ENCODE assay signal across 1 mouse cellular context in the genomic region with DNA sequence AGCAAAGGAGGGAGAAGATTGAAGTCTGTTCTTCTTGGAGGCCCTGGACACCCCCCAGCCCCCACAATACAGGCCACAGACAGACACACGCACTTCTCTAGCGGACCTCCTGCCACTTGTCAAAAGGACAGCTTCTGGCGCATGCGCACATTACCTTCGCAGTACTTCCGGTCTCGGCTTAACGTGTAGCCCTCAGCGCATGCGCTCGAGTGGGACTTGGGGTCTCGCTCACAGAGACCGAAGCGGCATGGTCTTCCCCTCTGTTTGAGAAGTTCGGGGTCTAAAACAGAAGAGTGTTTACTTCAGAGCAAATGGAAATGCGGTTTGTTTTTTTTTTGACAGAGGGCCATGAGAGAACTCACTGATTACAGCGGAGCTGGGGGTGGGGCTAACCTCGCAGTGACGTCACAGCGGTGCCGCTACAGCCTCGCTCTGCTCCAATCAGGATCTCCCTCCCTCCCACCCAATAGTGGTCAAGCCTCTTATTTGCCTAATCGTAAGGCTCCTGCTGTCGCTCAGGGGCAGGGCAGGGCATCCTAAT.
TF ChIP-seq lines count a peak whose summit lies in the region.

No protein-coding gene starts in this region.

TF ChIP-seq in CH12.LX, 34 proteins besides CTCF, POLR2A, EP300 and RAD21 (continued from another document):
- TF ChIP-seq NRF1 (IDR thresholded peaks at IDR 0.05; ENCODE audit: low read depth, low read length) (peak; percentile 100), SMC3 (IDR thresholded peaks at IDR 0.05; ENCODE audit: low read depth, low read length) (no peak), PAX5 (IDR thresholded peaks at IDR 0.05; ENCODE audit: low read length) (no peak), IRF4 (IDR thresholded peaks at IDR 0.05; ENCODE audit: low read depth, low read length) (0 out of 2 replicates have a peak, but pooled peaks have one; percentile 28), JUN (IDR thresholded peaks at IDR 0.05; ENCODE audit: insufficient read depth, low read depth, low read length) (no peak), CHD1 (IDR thresholded peaks at IDR 0.05; ENCODE audit: low read depth, low read length) (no peak), E2F4 (IDR thresholded peaks at IDR 0.05; ENCODE audit: insufficient replicate concordance, low read depth, low read length) (no peak), BHLHE40 (IDR thresholded peaks at IDR 0.05; ENCODE audit: low read depth, low read length) (no peak), NELFE (IDR thresholded peaks at IDR 0.05; ENCODE audit: low read depth, low read length) (peak; percentile 90), USF1 (IDR thresholded peaks at IDR 0.05; ENCODE audit: low read depth, low read length) (no peak), JUND (conservative IDR thresholded peaks at IDR 0.05; ENCODE audit: low read depth, low read length) (no peak), ZMIZ1 (IDR thresholded peaks at IDR 0.05; ENCODE audit: low read depth, low read length) (peak; percentile 86), ETS1 (conservative IDR thresholded peaks at IDR 0.05; ENCODE audit: low read depth, low read length) (0 out of 2 replicates have a peak, but pooled peaks have one; percentile 20), MAZ (IDR thresholded peaks at IDR 0.05; ENCODE audit: low read depth, low read length) (0 out of 2 replicates have a peak, but pooled peaks have one; percentile 33), MXI1 (IDR thresholded peaks at IDR 0.05; ENCODE audit: low read depth, low read length) (peak; percentile 92), TBP (conservative IDR thresholded peaks at IDR 0.05; ENCODE audit: low read depth, low read length) (peak; percentile 86), GABPA (IDR thresholded peaks at IDR 0.05; ENCODE audit: insufficient replicate concordance, low read depth, low read length) (no peak), ZNF384 (IDR thresholded peaks at IDR 0.05; ENCODE audit: low read depth, low read length) (no peak)
